Mouse (Mus musculus): Measurements from ENCODE around the gene Cd300ld4.

Cd300ld4 gene

GRCm38 (mm10) chr11:114972726-114973125, 54.1 kb downstream of the Cd300ld4 start:
- in situ Hi-C loops (cut with MboI, MseI) = no loop called here

All from T-helper 17 cell (primary cell).